Mouse (Mus musculus): ENCODE measurements around the gene Fxyd6. TPM values are rescaled to one million over a fixed set of nuclear protein-coding genes. Genes with fewer than 3 reads are reported as not detected.

Gene Fxyd6
- total and polyA plus RNA-seq, 3 experiments: 0.08 TPM; not detected in 2

DNA sequence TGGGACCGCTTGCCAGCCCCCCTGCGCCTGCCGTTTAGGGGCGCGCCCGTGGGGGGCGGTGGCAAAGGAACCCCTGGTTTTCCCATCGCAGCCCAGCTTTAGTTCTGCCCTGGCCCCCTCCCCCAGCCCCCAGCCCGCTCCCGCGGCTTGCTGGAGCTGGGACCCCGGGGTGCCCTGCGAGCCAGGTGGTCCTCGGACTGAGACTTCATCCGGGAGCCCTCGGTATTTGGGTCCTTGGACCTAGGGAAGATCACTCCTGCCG, 60.6 kb downstream of the Fxyd6 start:
- TF ChIP-seq JUN (IDR thresholded peaks at IDR 0.05; ENCODE audit: insufficient read depth, low read depth, low read length) (no peak), USF2 (conservative IDR thresholded peaks at IDR 0.05; ENCODE audit: low read depth, low read length) (no peak), BHLHE40 (IDR thresholded peaks at IDR 0.05; ENCODE audit: low read depth, low read length) (no peak), E2F4 (IDR thresholded peaks at IDR 0.05; ENCODE audit: insufficient replicate concordance, low read depth, low read length) (no peak), POLR2AphosphoS2 (IDR thresholded peaks at IDR 0.05; ENCODE audit: low read depth, low read length) (no peak), JUND (conservative IDR thresholded peaks at IDR 0.05; ENCODE audit: low read depth, low read length) (no peak), KAT2A (IDR thresholded peaks at IDR 0.05; ENCODE audit: insufficient replicate concordance, low read length) (no peak), SMC3 (IDR thresholded peaks at IDR 0.05; ENCODE audit: low read depth, low read length) (no peak)
- peaks cover 5 to 39% of the 10 kb centered on the region in 2 experiments; a peak in 3 of 4 replicates for H3K4me1 ChIP-seq (ENCODE audit: control insufficient read depth in 1 of 2, insufficient read depth in 2 of 2)
- no peak overlapping the region for H3K9ac ChIP-seq (ENCODE audit: insufficient read depth, low read depth)
- DNase-seq (ENCODE audit: extremely low read depth): no peak
- dilution Hi-C loops (cut with MboI; ENCODE audit: extremely low pct_ligation_motif_present, extremely low pct_unique_long_range_greater_than_20kb, low sequenced_read_pairs): no loop called here
- H3K4me3 ChIP-seq (replicated peaks in 1 of 3; ENCODE audit: low read depth in 2 of 3, low read length in 2 of 3, poor library complexity in 1 of 3): no peak overlapping the region
- H3K27ac ChIP-seq (ENCODE audit: insufficient read depth, low read depth): no peak overlapping the region
- H3K27me3 ChIP-seq (replicated peaks): no peaks in the 10 kb centered on the region
- no peaks in the 10 kb centered on the region for H3K36me3 ChIP-seq (replicated peaks in 1 of 2; ENCODE audit: control insufficient read depth in 1 of 2, insufficient read depth in 1 of 2, low read length in 1 of 2)
- H3K4me2 ChIP-seq (ENCODE audit: insufficient read depth, low read depth, poor library complexity, severe bottlenecking): 0 out of 2 replicates have a peak overlapping the region, but pooled peaks have one; percentile 11
- H3K79me2 ChIP-seq (replicated peaks; ENCODE audit: control insufficient read depth, extremely low read depth, insufficient read depth, poor library complexity, severe bottlenecking): no peaks in the 10 kb centered on the region
- no peaks in the 10 kb centered on the region for H3K9me3 ChIP-seq (replicated peaks; ENCODE audit: low read length)
- in situ Hi-C loops (cut with MboI; ENCODE audit: low pct_ligation_motif_present, low pct_unique_long_range_greater_than_20kb, low sequenced_read_pairs): no loop called here

DNA sequence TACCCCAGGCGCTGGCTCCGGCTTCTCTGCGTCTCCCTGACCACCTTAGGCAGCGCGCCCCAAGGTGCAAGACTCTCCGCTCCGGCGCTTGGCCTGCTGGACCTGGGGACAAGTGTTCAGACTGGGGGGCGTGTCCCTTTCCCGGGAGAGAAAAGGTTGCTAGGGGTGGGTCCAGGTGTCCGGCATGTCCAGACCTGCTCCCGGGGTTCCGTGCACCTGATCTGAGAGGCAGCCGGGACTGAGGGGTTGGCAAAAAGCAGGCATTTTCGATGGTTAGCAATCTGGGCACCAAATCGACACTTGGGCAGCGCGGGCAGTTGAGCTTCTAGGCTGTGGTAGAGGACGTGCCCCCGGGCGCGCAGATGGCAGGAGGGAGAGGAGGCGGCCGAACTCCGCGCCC, 61.2 kb downstream of the Fxyd6 start:
- in situ Hi-C loops (cut with MboI; ENCODE audit: low pct_ligation_motif_present, low pct_unique_long_range_greater_than_20kb, low sequenced_read_pairs): no loop called here
- Histone ChIP-seq H3K4me3 (replicated peaks in 1 of 3; ENCODE audit: low read depth in 2 of 3, low read length in 2 of 3, poor library complexity in 1 of 3) (no peak overlapping the region), H3K79me2 (replicated peaks; ENCODE audit: control insufficient read depth, extremely low read depth, insufficient read depth, poor library complexity, severe bottlenecking) (no peaks in the 10 kb centered on the region), H3K36me3 (replicated peaks in 1 of 2; ENCODE audit: control insufficient read depth in 1 of 2, insufficient read depth in 1 of 2, low read length in 1 of 2) (no peaks in the 10 kb centered on the region), H3K9me3 (replicated peaks; ENCODE audit: low read length) (no peaks in the 10 kb centered on the region), H3K27ac (ENCODE audit: insufficient read depth, low read depth) (no peak overlapping the region), H3K4me2 (ENCODE audit: insufficient read depth, low read depth, poor library complexity, severe bottlenecking) (no peak overlapping the region), H3K9ac (ENCODE audit: insufficient read depth, low read depth) (no peak overlapping the region), H3K4me1 (ENCODE audit: control insufficient read depth in 1 of 2, insufficient read depth in 2 of 2) (peaks cover 5 to 39% of the 10 kb centered on the region in 2 experiments; a peak in 3 of 4 replicates), H3K27me3 (replicated peaks) (no peaks in the 10 kb centered on the region)
- DNase-seq (ENCODE audit: extremely low read depth): no peak
- TF ChIP-seq ELF1 (IDR thresholded peaks at IDR 0.05; ENCODE audit: low read depth, low read length) (no peak), HCFC1 (IDR thresholded peaks at IDR 0.05; ENCODE audit: low read depth, low read length) (no peak), KAT2A (IDR thresholded peaks at IDR 0.05; ENCODE audit: insufficient replicate concordance, low read length) (no peak), TBP (conservative IDR thresholded peaks at IDR 0.05; ENCODE audit: low read depth, low read length) (no peak), MEF2A (IDR thresholded peaks at IDR 0.05; ENCODE audit: borderline replicate concordance, low read depth, low read length) (no peak)
- dilution Hi-C loops (cut with MboI; ENCODE audit: extremely low pct_ligation_motif_present, extremely low pct_unique_long_range_greater_than_20kb, low sequenced_read_pairs): no loop called here

DNA sequence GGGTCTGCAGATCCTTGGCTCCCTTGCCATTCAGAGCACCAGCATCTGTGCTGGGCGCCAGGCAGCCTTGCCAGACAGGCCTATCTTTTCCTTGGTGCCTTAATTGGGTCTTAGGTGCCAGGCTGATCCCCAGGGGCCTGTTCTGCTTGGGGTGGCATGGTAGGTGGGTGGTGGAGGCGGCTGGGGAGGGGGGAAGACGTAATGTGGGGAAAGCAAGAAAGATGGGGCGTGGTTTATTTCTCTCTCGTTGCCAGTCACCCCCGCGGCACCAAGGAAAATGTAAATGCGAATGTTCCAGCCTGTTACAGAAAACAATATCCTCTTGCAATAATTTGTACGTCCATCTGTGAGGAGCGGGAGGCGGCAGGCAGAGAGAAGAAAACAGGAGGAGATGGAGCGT, 62.7 kb downstream of the Fxyd6 start:
- dilution Hi-C loops (cut with MboI; ENCODE audit: extremely low pct_ligation_motif_present, extremely low pct_unique_long_range_greater_than_20kb, low sequenced_read_pairs) (no loop called here), in situ Hi-C loops (cut with MboI; ENCODE audit: low pct_ligation_motif_present, low pct_unique_long_range_greater_than_20kb, low sequenced_read_pairs) (no loop called here)
- Histone ChIP-seq H3K27ac (ENCODE audit: insufficient read depth, low read depth) (no peak overlapping the region), H3K4me3 (replicated peaks in 1 of 3; ENCODE audit: low read depth in 2 of 3, low read length in 2 of 3, poor library complexity in 1 of 3) (no peak overlapping the region), H3K36me3 (replicated peaks in 1 of 2; ENCODE audit: control insufficient read depth in 1 of 2, insufficient read depth in 1 of 2, low read length in 1 of 2) (no peaks in the 10 kb centered on the region), H3K4me1 (ENCODE audit: control insufficient read depth in 1 of 2, insufficient read depth in 2 of 2) (peaks cover 5 to 35% of the 10 kb centered on the region in 2 experiments; a peak in 3 of 4 replicates), H3K4me2 (ENCODE audit: insufficient read depth, low read depth, poor library complexity, severe bottlenecking) (no peak overlapping the region), H3K9me3 (replicated peaks; ENCODE audit: low read length) (no peaks in the 10 kb centered on the region), H3K79me2 (replicated peaks; ENCODE audit: control insufficient read depth, extremely low read depth, insufficient read depth, poor library complexity, severe bottlenecking) (no peaks in the 10 kb centered on the region), H3K27me3 (replicated peaks) (no peaks in the 10 kb centered on the region), H3K9ac (ENCODE audit: insufficient read depth, low read depth) (no peak overlapping the region)
- no peak for DNase-seq (ENCODE audit: extremely low read depth)
- TF ChIP-seq NRF1 (IDR thresholded peaks at IDR 0.05; ENCODE audit: low read depth, low read length): no peak
- TF ChIP-seq ZNF384 (IDR thresholded peaks at IDR 0.05; ENCODE audit: low read depth, low read length): no peak; the same call in 1 of the 2 replicates

Measured in CH12.LX (cell line).